Mouse (Mus musculus): ENCODE data around the gene Sp1. TPM values are rescaled to one million over a fixed set of nuclear protein-coding genes. Genes with fewer than 3 reads are reported as not detected.

The Sp1 gene
- total RNA-seq, 1 experiment from 2014 or later, result 82.8 TPM

DNA sequence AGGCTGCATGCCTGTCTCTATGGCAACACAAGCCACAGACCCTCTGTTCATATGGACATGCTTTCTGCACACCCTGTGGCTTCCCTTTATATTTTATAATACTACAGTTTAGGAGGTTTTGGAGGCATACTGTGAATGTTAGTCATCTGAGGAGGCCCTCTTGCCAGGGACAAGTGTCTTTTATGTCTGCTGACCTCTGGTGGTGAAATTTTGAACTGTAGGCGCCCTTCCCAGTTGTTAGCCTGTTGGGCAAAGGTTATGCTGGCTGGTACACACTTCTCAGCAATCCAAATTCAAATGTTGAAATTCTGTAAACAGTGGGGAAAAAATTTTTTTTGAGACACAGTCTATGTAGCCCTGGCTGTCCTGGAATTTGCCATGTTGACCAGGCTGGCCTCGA, 36.5 kb downstream of the Sp1 start:
- DNase-seq, result peak; percentile 81

DNA sequence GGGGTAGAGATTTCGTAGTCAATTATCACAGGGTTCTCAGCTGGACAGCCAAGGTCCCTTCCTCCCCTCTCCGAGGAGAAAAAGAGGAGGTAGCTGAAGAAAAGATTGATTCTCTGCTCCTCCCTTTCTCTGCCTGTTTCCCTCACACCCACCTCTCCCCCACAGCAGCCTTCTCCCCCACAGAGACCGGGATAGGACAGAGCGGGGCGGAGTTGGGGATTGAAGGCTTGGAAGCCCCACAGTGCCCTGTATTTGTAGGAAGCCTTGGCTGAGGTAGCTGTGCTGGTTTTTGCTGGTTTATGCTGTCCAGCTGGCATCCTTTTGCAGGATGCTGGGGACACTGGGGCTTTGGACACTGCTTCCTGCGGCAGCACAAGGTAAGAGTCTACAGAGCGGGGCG, 39.2 kb downstream of the Sp1 start, which contains the start of gene Amhr2:
TSS of gene Amhr2 (plus strand) at position 222 of the 400 bp plus-strand sequence.
- DNase-seq, result no peak

DNA sequence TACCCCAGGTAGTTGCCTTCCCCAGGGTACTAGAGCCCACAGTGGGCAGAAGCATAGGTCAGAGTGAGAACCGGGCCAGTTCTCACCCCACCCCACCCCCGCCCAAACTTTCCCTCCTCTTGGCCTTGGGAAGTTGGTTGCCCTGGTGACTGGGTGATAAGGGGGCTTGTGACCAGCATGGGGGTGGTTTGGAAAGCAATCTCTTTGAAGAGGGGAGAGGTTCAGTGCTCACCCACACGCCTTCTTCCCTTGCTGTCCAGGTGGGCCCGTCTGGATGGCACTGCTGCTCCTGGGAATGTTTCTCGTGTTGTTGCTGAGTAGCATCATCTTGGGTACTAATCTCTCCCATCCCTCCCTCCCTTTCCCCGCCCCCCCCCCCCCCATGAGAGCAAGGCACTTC, 40.5 kb downstream of the Sp1 start:
- DNase-seq, result no peak

DNA sequence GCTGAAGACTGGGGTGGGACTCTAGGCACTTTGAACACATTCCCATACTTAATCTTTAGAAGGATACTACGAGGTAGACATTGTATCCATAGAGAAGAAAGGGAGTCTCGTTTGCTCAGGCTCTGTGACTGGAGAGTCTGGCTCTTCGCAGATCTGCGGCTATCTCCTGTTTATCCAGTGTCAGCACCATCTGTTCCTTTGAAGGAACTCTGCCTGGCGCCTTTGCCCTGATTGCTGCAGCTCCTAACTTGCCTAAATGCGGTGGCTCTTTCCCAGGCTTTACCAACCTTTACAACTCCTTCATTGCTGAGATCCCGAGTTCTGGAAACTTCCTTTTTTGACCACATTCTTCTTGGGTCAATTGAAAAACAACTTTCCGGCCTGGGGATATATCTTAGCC, 43.4 kb downstream of the Sp1 start:
- no peak for DNase-seq

DNA sequence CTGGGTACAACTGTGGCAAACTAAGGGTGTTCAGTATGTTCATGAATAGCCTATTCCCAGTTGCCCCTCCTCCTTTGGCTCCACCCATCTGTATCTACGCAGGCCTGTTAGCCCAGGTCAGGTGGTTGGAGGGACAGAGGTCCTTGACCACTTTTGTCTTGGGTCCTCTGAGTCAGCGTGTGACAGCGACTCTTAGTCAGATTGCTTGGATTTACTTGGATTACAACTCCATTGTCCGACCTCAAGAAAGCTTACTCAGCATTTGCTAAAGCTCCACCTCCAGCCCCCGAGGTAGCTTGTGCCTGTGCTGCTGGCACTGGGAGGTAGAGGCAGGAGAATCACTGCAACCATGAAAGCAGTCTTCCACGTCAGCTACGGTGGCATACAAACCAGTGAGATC, 45.0 kb downstream of the Sp1 start:
- DNase-seq, result peak; percentile 51

DNA sequence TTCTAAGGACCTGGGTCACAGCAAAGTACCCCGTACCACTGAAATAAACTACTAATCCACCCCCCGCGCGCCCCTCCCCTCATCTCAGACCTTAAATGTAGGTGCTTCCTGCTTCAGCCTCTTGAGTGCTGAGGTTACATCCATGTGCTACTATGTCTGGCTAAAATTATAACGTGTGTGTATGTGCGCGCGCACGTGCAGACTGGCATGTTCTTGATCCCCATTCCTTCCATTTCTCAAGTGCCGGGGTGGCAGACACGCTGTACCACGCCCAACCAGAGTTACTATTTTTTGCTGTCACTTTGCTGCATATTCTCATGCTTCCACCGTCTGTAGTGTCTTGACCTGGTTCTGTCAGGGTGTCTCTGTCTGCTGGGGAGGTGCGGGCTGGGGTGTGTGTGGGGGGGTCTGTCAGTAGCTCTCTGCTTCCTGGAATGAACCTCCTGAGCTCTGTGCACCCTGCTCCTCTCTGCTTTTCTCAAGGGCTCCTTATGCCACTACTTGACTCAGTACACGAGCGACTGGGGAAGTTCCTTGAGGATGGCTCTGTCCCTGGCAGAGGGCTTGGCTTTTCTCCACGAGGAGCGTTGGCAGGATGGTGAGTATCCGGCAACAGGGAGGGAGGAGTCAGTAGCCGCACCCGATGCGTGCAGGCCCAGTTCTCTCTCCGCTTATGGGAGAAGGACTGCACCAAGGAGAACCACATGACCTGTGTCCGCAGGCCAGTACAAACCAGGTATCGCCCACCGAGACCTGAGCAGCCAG, 45.9 kb downstream of the Sp1 start:
- peak; percentile 15 for DNase-seq

DNA sequence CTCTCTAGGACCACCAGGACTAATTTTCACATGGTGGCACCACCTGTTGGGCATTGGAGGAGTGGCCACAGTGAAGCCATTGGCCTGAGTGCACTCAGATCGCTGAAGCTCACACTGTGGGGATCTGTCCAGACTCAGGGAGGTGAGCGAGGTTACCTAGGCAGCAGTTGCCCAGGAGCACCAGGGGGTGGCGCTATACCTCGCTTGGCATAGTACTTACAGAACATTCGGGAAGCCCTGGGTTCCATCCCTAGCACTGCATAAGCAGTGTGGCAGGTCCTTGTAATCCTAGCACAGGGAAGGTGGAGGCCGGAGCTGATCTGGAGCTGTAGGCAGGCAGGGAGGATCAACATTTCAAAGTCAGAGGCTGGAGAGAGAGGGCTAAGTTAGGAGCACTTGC, 50.0 kb downstream of the Sp1 start:
- DNase-seq, result peak; percentile 18

DNA sequence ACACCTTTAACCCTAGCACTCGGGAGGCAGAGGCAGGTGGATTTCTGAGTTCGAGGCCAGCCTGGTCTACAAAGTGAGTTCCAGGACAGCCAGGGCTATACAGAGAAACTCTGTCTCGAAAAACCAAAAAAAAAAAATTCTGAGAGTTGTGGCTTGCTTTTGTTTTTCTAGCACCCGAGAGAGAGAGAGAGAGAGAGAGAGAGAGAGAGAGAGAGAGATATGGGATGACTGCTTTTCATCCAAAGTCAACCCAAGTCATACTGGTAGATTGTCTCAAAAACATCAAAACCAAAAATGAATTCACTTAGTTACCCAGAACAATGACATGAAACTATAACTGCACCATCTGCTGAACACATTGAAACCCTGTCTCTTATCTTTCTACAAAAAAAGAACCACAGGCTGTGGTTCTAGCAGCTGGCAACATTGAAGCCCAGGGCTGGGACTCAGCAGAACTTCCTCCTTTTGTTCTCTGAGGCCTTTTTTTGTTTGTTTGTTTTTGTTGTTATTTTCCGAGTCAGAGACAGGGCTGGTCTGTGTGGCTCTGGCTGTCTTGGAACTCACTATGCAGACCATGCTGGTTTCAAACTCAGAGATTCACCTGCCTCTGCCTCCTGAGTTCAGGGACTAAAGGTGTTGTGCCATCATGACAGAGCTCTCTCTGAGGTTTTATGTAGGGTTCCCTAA, 52.2 kb downstream of the Sp1 start:
- DNase-seq, result no peak

DNA sequence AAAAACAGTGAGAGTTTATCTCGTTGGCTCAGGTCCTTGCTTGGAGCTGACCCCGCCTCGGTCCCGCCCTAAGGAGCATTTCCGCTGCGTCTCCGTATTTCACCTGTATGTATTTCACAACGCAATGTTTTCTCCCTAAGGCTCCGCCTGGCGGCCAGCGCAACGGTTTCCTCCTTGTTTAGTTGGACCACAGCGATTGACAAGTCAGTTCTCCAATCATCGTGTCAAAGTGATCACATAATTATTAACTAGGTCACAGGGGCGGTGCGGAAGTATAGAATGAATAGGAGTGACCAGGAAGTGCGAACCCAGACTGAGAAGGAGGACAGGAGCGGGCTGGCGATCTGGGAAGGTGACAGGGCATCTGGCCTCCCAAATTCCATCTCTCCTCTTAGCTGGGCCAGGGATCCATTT, 53.0 kb downstream of the Sp1 start, which contains the start of gene Prr13:
TSS of gene Prr13 (plus strand) at position 125 of the 414 bp plus-strand sequence.
- DNase-seq, result peak; percentile 84

DNA sequence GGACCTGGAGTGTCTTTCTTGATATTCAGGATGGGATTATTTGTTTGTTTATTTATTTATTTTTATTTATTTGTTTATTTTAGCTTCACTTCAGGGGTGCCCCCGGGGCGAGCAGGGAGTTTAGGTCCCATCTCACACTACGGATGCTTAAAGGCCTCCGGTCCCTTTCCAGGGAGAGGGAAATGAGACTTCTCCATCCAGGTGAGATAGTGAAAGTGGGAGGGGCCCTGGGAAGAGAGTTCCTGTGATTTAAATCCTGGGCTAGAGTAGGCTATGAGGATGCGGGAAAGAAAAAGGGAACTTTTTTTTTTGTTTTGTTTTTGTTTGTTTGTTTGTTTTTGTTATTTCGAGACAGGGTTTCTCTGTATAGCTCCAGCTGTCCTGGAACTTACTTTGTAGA, 53.4 kb downstream of the Sp1 start:
- DNase-seq, result no peak

DNA sequence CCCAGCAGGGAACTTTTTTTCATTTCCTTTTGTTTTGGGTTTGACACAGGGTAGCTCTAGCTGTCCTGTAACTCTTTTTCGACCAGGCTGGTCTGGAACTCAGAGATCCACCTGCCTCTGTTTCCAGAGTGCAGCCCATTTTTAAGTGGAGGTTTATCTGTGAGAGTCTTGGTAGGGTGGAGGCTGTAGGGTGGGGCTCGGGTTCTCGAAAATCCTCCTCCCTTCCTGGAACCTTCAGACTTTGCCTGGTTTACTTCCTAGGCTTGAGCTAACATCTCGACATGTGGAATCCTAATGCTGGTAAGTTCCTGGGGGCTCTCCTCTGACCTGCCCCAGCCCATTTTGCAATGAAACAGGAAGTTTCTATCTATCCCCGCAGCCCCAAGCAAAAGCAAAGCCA, 53.9 kb downstream of the Sp1 start:
- DNase-seq, result no peak

DNA sequence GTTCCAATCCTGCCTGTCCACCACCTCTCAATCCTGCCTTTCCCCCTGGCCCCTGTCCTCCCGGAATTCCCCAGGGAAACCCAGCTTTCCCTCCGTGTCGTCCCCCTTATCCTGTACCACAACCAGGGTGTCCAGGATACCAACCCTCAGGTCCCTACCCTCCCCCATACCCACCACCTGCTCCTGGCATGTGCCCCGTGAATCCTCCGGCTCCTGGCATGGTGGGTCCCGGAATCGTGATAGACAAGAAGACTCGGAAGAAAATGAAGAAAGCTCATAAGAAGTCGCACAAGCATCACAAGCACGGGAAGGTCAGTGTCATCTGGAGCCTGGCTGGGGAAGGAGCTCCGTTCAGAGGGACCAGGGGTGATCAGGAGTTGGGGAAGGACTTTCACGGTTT, 54.5 kb downstream of the Sp1 start:
- DNase-seq, result no peak

DNA sequence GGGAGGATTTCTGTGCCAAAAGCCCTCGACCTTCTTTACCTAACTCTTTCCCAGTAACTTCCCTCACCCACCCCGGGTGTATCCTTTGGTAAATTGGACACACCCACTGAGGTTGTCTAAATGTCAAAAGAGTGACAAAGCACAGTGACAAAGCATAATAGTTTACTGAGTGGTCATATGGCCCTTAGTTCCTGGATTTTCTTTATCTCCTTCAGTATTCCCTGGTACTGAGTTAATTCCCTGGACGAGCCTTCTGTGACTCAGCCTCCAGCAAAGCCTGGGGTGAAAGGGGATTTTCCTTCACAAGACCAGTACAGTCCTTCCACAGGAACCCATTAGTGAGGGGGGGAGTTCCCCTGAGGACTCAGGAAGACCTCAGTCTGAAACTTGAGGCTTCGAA, 55.0 kb downstream of the Sp1 start:
- no peak for DNase-seq

DNA sequence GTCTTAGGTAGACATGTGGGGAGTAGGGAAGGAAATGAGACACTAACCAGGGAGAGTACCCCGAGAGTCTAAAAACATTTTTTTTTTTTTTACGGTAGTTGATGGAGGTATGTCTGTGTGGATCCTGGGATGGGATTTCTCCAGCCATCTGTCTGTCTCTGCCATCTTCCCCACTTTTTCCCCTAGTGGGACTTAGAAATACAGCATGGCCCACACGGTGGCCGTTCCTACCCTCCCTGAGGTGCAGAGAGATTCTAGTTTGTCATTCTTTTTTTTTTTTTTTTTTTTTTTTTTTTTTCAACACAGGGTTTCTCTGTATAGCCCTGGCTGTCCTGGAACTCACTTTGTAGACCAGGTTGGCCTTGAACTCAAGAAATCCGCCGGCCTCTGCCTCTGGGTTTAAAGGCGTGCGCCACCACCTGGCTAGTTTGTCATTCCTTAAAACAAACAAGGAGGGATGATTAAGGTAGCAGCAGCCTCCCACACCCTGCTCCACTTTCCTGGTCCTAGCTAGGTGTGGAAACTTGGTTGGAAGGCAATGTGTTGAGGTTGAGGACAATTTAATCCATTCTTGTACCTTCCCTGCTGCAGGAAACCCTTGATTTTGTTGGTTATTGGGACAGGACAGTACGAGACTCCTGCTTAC, 55.6 kb downstream of the Sp1 start:
- DNase-seq, result no peak

DNA sequence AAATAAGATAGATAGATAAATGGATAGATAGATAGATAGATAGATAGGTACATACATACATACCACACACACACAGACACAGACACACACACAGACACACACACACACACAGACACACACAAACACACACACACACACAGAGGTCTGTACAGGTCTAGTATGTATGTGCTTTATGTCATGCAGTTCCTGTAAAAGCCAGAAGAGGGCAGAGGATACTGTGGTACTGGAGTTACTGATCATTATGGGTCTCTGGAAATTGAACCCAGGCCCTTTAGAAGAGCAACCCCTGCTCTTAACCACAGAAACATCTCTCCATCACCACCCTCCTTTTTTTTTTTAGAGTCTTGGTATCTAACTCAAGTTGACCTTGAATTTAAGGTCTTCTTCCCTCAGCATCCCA, 57.7 kb downstream of the Sp1 start:
- DNase-seq, result no peak

DNA sequence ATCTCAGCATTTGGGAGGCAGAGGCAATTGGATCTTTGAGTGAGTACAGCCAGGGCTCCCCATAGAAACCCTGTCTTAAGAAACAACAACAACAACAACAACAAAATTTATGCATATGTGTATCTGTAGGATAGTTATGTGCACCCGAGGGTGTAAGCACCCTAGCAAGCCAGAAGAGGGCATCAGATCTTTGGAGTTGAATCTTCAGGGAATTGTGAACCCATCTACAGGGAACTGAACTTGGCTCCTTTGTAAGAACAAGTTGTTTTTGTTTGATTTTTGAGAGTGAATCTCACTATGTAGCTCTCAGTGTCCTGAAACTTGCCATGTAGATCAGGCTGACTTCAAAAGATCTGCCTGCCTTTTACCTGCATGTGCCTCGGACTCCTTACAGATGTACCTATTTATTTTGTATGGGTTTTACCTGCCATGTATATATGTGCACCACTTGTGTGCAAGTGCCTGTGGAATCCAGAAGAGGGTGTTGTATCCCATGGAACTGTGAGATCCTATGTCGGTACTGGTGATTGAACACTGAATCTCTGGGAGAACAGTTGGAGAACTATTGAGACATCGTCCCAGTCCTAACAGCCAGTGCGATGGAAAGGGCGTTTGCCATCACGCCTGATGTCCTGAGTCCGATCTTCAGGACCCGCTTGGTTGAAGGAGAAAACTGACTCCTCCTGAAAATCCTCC, 62.9 kb downstream of the Sp1 start:
- DNase-seq, result no peak

DNA sequence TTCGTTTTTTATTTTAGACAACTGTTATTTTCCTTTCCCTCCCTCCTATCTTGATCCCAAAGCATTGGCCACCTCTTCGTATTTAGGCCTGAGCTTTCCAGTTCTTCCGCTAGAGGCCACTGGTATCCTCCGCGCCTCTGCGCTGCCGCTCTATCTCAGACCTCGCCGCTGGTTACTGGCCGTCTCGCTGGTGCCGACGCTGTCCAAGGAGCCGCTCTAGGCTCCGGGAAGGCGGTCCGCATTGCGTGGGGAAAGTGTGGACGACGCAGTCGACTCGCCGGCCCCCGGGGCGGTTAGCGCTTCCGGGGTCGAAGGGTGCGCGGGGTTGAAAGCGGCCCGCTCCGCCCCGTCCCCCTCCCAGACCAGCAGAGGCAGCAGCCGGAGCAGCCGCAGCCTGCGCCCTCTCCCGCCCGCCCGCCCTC, 64.3 kb downstream of the Sp1 start, which contains the start of gene Pcbp2:
TSS of gene Pcbp2 (plus strand) at position 357 of the 422 bp plus-strand sequence.
- peak; percentile 96 for DNase-seq

DNA sequence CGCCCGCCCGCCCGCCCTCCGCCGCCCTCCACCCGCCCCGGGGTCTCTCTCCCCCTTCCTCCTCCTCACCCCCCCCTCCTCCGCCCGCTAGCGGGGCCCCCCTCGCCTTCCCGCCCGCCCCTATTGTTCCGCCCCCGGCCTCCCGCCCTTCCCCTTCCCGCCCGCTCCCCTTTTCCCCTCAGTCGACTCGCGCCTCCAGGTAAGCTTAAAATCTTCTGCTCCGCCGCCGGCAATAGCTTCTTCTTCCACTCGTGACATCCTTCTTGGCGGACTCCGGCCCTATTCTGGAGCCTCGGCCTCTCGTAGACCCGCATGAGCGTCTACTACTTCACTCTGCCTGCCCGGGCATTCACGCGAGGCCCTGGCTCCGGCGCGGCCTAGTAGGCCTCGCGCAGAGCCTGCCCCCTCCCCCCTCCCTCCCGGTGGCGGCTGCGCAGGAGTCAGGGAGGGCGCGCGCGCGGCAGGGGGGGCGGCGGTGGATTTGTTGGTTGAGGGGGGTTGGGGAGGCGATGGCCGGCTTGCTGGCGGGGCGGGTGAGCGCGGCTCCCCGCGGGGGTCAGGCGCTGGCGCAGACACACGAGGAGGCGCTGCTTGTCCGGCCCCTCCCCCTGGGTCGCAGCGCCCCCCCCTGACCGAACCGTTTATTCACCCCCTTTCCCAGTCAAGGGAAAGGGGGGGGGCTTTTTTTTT, 64.8 kb downstream of the Sp1 start:
- peak; percentile 85 for DNase-seq

DNA sequence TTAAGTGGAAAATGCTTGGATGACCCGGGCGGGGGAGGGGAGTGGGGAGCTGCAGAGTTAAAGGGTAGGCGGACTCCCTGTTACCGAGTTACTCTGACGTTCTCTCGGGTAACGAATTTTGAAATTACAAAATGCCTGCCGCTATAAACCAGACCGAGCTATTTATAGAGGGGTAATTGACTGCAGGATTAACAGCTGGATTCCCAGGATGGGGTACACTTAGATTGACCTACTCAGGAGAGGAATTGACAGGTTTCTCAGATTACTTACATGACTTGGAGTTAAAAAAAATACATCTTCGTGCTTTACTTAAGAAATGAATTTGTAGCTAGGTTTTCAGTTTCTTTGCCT, 65.3 kb downstream of the Sp1 start:
- no peak for DNase-seq

DNA sequence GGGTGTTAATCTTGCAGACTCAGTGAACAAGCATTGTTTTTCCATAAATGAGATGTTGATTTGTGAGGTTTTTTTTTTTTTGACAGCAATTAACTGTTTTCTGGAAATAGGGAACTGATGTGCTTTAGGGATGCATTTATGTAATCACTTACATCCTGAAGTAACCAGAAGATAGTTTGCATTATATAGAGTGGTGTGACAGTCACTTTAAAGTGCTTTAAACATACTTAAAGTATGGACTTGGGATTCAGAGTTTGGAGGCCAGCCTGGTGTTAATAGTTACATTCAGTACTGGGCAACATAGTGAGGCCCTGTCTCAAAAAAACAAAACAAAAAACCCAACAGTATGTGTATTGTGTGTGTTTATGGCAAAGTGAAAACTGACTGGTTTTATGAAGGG, 65.8 kb downstream of the Sp1 start:
- no peak for DNase-seq

DNA sequence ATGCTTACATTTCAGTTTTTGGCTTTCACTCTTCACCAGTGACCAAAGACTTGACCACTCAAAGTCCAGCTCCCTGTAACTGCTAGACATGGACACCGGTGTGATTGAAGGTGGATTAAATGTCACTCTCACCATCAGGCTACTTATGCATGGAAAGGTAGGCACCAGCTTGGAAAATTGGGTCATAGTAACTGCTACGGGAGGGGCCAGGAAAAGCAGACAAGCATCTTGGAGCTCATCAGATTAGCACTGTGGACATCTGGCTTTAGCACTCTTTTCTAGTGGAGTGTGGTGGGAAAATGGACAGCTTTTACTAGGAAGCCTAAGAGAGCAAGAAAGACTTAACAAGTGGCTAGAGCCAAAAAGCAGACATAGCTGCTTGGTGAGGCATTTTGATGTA, 67.3 kb downstream of the Sp1 start:
- no peak for DNase-seq

DNA sequence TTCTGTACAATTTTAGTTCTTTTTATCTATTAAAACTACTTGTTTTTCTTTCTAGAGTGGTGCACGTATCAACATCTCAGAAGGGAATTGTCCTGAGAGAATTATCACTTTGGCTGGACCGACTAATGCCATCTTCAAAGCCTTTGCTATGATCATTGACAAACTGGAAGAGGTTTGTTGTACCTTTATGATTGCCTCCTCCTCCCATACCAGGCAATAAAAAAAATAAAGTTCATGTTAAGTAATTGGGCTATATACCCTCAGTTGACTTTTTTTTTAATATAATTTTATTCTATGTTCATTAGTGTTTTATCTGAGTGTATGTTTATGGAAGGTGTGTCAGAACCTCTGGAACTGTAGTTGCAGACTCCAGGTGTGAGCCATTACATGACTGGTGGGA, 68.6 kb downstream of the Sp1 start:
- DNase-seq, result no peak

Measured in adrenal gland, postnatal 25 days (tissue).